Mouse (Mus musculus) bone marrow, adult 2 months (tissue): ENCODE results near the gene Dnm1. TPM values are rescaled to one million over a fixed set of nuclear protein-coding genes. Genes with fewer than 3 reads are reported as not detected.

Experiments
- H3K27ac ChIP-seq: fragments of 200-500 bp; 2 replicates; pipeline ENCODE4 v1.5.1; 2012; ENCODE audit warnings: low read depth, mild to moderate bottlenecking, control low read depth, inconsistent platforms, low read length; ENCODE audit not compliant: control insufficient read depth, poor library complexity, insufficient read depth
- H3K4me1 ChIP-seq: fragments of 200-500 bp; 2 replicates; pipeline ENCODE4 v1.6.1; 2011; ENCODE audit warnings: low read length; ENCODE audit not compliant: control insufficient read depth, insufficient read depth
- H3K4me3 ChIP-seq: fragments of 200-500 bp; replicated peaks from 2 replicates; pipeline ENCODE3; 2011; ENCODE audit warnings: mild to moderate bottlenecking, low read depth, low read length, control low read depth; ENCODE audit not compliant: control insufficient read depth
- CTCF ChIP-seq: fragments of 200-500 bp; IDR thresholded peaks from 2 replicates; pipeline ENCODE4 v1.5.1; 2011; ENCODE audit warnings: low read length, control low read depth; ENCODE audit not compliant: control insufficient read depth, insufficient read depth
- POLR2A ChIP-seq: fragments of 200-500 bp; IDR thresholded peaks from 2 replicates; pipeline ENCODE4 v1.6.1; 2011; ENCODE audit warnings: low read depth, mild to moderate bottlenecking, control low read depth, low read length, borderline replicate concordance; ENCODE audit not compliant: control insufficient read depth
- WGBS: fragments of 180-500 bp; shearing (Covaris S2); methylation state at CpG from one replicate; pipeline ENCODE4 v1.1.7; 2018; 5-methylcytosine and 5-hydroxymethylcytosine counted together
- polyA plus RNA-seq: library from polyadenylated mRNA; stranded (reverse); fragments of >200 nt; gene quantifications from 2 replicates; pipeline ENCODE4 v1.2.4, GENCODE M21; 2011; ENCODE audit warnings: low replicate concordance; ENCODE audit not compliant: missing spikeins, insufficient read depth, insufficient read length

Dnm1 gene
- polyA plus RNA-seq, 1 experiment: 1.9 TPM

DNA sequence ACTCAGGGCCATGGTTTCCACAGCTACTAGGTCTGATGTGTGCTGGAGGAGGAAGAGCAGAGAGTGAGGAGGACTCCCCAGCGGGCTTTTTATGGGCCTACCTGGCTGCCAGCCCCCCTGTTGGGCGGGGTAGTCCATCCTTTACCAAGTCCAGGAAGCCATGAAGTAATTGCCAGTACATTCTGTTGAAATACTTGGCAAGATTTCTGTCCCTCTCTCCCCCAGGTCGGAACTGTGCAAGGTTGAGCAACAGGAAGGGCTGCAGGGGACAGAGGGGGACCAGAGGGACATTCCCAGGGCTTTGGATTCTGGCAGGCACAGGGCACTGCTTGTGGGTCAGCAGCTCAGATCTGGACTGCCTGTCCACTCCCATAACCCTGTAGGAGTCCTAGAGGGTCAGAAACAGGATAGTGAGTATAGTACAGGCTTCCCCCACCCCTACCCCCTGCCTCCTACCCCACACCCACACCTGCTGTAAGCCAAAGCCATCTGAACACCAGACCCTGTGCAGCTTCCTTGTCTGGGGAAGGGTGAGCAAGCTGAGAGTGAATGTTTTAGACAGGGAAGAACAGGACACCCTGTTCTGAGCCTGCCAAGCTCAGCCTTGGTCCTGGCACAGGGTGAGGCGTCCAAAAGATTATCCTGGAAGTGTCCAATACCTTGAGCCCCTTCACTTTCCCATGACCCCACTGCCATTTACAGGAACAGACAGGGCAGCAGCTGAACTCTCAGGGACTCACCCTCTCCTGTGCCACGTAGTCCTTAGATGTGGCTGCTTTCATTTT lies 34.8 kb upstream of the Dnm1 start, which contains the start of gene Lcn2:
TSS of gene Lcn2 (minus strand) at position 547 of the 785 bp plus-strand sequence.
- no peak for TF ChIP-seq POLR2A
- TF ChIP-seq CTCF: no peak
- Histone ChIP-seq H3K4me1 (no peaks in the 10 kb centered on the region; the same call in 1 of the 2 replicates), H3K4me3 (peak within 1 kb of the TSS; percentile 62), H3K27ac (peak within 1 kb of the TSS; percentile 88)
- WGBS: 32% methylated on average over 5 of the region's 5 CpGs

DNA sequence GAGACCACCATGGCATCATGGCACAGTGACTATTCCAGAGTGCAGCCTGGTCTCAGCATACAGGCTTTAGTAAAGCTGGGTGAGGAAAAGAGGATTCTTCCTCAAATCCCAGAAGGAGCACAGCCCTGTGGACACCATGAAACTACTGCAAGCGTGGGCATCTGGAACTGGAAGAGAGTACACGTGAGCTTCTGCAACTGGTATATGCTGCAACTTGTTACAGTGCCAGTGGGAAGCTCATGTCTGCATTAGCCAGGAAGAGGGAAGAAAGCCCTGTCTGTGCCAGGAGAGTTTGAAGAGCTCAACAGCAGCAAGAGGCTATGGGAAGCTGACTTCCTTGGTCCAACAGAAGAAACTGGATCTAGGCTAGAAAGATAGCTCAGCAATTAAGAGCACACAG lies 29.6 kb upstream of the Dnm1 start:
- no peak overlapping the region for H3K4me3 ChIP-seq
- H3K27ac ChIP-seq: no peak overlapping the region
- WGBS: 57% methylated on average over 2 of the region's 2 CpGs
- TF ChIP-seq CTCF (no peak), POLR2A (no peak)
- peaks cover 4% of the 10 kb centered on the region for H3K4me1 ChIP-seq

DNA sequence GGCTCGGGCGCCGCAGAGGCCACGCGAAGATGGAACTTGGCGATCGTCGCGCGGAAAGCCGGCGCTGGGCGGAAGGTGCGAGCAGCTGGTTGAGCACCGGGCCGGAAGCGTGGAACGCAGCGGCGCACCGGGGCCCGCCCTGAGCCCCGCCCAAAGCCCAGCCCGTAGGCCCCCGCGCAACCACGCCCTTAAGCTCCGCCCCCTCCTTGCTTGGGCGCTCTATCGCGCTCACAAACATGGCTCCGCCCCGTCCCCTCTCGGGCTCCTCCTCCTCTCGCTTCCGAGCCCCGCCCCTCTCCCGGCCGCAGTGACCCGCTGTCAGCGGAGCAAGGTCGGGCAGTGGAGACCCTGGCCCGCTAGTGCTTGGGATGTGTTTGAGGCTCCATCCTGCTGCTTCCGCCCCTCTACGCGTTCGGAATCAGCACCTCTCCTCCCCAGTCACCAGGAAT lies 28.7 kb upstream of the Dnm1 start, which contains the start of gene 1110008P14Rik:
TSS of gene 1110008P14Rik (minus strand) at position 164 of the 449 bp plus-strand sequence.
- Histone ChIP-seq H3K4me3 (peak within 1 kb of the TSS; percentile 76), H3K4me1 (peaks cover 4% of the 10 kb centered on the region), H3K27ac (peak within 1 kb of the TSS; percentile 59)
- WGBS: under 1% methylated on average over 47 of the region's 47 CpGs
- TF ChIP-seq POLR2A (peak; percentile 62; the same call in 1 of the 2 replicates), CTCF (no peak)

DNA sequence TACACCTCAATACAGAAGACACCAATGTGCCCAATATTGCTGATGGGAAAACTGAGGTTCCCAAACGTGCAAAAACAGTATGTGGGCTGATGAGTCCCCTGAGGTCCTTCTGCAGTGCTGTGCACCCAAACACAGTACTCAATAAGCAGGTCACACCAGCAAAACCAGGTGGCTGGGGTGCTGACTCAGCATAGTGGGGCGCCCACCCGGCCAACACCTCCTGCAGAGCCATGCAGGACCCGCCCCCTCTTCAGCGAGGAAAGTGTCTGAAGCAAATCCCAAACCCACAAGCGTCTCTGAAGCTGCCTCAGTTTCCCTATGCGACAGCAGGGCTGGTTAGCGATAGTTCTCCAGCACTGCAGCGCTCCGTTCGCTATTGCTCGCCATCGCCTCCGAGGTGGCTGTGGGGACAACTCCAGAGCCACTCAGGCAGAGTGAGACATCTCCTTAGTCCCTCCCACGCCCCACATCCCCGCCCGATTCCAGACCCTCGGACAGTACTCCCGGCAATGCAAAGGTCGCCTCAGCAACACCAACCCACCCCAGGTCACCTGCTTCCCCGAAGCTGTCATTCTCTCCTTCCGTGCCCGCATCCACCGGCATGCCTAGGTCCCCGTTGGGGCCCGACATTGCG lies 28.1 kb upstream of the Dnm1 start:
- Histone ChIP-seq H3K4me1 (peaks cover 4% of the 10 kb centered on the region), H3K4me3 (peak overlapping the region; percentile 76), H3K27ac (peak overlapping the region; percentile 59)
- TF ChIP-seq POLR2A: no peak
- no peak for TF ChIP-seq CTCF
- WGBS: 1% methylated on average over 27 of the region's 27 CpGs

DNA sequence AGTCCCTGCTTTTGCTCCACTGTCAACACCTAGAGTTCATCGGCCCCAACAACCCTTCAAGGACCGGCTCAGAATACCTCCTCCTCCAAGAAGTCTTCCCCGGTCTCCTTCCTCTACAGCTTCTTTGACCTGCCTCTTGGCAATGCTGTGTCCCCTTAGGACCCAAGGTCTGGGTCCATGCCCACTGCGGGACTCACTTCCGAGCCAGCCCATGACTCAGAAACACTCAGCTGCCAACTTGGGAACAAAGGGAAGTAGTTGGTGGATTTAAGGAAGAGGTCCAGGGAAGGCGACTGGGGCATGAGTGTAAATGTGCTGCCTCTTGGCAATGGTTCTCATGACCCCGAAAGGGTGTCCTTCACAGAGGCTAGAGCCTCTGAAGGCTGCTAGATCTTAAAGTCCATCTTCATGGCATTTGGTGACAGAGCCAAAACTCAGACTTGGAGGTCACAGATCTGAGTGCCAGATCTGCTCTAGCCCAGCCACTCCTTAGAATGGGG lies 26.9 kb upstream of the Dnm1 start:
- Histone ChIP-seq H3K4me1 (peaks cover 4% of the 10 kb centered on the region), H3K4me3 (no peak overlapping the region), H3K27ac (no peak overlapping the region)
- no peak for TF ChIP-seq POLR2A
- no peak for TF ChIP-seq CTCF
- 81% methylated on average over 7 of the region's 7 CpGs for WGBS

DNA sequence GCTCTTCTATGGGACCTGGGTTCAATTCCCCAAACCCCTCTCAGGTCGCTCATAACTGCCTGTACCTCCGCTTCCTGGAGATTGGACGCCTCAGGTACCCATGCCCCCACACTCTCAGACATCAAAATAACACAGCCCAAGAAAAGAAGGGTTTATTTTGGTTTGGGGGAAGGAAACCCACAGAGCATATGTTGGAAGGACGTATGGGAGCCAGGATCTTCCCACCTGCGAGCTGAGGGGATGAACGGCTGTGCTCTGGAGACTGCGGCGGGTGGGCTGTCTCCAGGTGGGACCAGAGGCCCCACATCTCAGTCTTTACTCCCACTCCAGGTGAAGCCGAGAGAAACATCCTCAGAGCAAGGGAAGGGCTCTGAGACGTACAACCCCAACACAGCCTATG lies 23.8 kb upstream of the Dnm1 start:
- Histone ChIP-seq H3K4me3 (no peak overlapping the region), H3K4me1 (peaks cover 4% of the 10 kb centered on the region), H3K27ac (no peak overlapping the region)
- WGBS: 90% methylated on average over 10 of the region's 10 CpGs
- TF ChIP-seq POLR2A (no peak), CTCF (no peak)

DNA sequence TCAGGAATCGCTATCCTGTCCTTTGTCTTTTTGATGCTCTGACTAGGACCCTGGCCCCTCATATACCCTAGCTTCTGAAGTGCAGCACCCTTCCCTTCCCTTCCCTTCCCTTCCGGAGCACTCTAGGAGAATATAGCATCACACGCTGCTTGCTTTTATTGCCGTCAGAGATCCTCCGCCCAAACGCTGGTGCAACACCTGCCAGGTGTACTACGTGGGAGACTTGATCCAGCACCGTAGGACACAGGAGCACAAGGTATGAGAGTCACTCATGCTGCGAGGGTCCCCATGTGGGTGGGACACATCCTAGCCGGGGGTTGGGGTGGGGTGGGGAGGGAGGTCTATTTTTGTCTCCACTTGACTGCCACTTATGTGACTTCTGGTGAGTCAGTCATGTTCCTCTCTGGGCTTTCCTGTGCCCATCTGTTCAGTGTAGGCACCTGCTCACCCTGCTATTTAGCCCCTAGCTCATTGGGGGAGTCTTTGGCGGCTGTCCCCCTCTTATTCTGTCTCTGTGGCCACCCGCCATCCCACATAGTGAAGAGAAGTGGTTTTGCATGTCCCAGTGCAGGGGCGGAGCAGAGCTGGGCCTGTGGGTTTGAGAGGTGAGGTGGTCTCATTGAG lies 22.3 kb upstream of the Dnm1 start:
- Histone ChIP-seq H3K27ac (no peak overlapping the region), H3K4me1 (peaks cover under 1% of the 10 kb centered on the region; the same call in 1 of the 2 replicates)
- 85% methylated on average over 13 of the region's 13 CpGs for WGBS

DNA sequence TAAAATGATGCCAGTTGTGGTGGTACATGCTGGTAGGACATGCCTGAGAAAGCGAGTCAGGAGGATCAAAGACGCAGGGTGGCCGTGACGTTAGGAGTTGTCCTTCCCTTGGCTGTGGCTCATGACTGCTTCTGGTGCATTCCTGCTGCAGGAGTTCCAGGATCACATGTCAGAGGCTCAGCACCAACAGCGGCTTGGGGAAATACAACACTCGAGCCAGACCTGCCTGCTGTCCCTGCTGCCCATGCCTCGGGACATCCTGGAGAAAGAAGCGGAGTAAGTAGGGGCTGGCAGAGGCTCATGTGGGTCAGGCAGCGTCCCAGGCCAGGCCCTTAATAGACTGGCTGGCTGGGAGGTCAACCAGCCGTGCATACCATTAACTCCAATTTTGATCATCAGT lies 21.1 kb upstream of the Dnm1 start:
- no peak for TF ChIP-seq POLR2A

More for the DNA sequence above, 22.3 kb upstream of the Dnm1 start:
- H3K4me3 ChIP-seq: no peak overlapping the region
- TF ChIP-seq POLR2A (no peak), CTCF (no peak)

More for the DNA sequence above, 21.1 kb upstream of the Dnm1 start:
- no peaks in the 10 kb centered on the region for H3K4me1 ChIP-seq
- 91% methylated on average over 10 of the region's 10 CpGs for WGBS
- no peak overlapping the region for H3K27ac ChIP-seq
- no peak overlapping the region for H3K4me3 ChIP-seq
